Mouse (Mus musculus): ENCODE measurements around the gene Aqp12. TPM values are rescaled to one million over a fixed set of nuclear protein-coding genes. Genes with fewer than 3 reads are reported as not detected.
"Not testable (repeated sequence)": the region's sequence is repeated elsewhere in the genome, so short reads cannot be mapped to it uniquely, and the experiment has no call there.

The Aqp12 gene
- total RNA-seq (2015) (not detected in 2 replicates), total RNA-seq (2017) (not detected in 2 replicates)

DNA sequence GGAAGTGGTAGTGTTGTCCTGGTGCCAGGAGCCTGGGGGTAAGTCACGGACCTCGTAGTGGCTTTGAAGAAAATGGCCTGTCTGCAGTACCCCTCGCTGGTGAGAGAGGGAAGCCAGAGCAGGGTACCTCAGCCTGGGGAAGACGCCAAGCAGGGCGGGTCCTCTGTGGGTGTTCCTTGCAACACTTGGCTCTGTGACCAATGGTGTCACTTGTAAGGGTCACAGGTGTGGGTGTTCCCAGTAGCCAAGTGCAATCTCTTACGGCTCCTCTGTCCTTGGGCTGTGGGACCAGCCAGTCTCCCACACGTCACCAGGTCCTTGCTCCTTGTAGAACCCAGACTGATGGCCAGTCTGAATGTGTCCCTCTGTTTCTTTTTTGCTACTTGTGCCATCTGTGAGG, at the start of gene Aqp12:
Gene Aqp12, plus strand, starts transcription at position 274 of the 400 bp plus-strand sequence.
- ATAC-seq (ENCODE audit: poor library complexity, severe bottlenecking): no peak

DNA sequence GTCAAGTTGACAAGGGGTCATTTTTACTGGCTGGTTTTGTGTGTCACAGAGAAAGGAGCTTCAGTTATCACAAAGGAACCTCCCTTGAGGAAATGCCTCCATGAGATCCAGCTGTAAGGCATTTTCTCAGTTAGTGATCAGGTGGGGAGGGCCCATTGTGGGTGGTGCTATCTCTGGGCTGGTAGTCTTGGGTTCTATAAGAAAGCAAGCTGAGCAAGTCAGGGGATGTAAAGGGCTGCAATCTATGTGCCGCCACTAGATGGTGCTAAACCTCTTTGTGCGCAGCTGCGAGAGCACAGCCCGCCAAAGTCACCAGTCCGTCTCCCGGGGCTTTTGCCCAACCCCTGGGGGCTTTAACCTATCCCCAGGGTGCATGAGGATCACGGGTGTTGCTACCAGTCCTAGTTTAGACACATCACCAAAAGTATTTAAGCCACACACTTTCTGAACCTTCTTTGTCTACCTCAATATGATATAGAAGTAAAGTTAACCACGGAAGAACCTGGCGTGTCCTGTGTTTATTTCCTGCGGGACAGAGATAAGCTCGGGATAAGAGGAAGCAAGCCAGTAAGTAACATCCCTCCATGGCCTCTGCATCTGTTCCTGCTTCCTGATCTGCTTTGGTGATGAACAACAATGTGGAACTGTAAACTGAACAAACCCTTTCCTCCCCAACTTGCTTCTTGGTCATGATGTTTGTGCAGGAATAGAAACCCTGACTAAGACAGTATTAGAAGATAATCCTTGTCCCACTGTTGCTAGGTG, 49.4 kb upstream of the Aqp12 start:
- ATAC-seq (ENCODE audit: poor library complexity, severe bottlenecking): not testable (repeated sequence)

DNA sequence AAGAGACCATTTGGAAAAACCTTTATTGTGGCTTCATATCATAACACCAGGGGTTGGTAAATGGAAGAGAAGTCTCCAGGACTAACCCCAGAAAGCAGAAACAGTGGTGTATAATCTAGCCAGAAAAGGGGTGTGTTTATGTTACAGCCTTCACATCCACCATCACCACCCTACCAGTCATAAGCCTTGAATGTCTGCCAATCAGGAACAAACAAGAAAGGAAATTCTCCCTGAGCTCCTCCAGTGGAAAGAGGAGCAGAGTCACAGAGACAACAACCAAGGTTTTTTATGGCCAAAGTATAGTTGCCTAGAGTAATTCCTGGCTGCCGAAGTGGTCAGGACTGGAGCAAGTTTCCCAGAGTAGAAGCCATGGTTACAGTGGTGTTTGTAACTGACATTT, 47.1 kb upstream of the Aqp12 start:
- no peak for ATAC-seq (ENCODE audit: poor library complexity, severe bottlenecking)

DNA sequence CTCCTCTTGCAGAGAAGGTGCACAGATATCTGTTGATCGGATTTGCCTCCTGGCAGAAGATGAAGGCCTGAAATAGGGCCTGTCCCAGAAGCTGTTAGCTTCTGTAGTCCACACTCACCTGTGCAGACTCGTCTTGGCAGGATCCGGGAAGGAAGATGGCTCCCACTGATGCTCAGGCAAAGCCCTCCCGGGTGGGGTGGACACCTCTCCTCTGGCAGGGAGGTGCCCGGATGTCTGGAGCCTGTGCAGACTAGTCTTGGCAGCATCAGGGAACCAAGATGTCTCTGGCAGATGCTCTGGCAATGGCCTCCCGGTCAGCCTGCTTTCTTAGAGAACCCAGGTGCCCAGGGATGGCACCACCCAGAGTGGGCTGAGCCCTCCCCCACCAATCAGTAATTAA, 35.3 kb upstream of the Aqp12 start:
- not testable (repeated sequence) for ATAC-seq (ENCODE audit: poor library complexity, severe bottlenecking)

DNA sequence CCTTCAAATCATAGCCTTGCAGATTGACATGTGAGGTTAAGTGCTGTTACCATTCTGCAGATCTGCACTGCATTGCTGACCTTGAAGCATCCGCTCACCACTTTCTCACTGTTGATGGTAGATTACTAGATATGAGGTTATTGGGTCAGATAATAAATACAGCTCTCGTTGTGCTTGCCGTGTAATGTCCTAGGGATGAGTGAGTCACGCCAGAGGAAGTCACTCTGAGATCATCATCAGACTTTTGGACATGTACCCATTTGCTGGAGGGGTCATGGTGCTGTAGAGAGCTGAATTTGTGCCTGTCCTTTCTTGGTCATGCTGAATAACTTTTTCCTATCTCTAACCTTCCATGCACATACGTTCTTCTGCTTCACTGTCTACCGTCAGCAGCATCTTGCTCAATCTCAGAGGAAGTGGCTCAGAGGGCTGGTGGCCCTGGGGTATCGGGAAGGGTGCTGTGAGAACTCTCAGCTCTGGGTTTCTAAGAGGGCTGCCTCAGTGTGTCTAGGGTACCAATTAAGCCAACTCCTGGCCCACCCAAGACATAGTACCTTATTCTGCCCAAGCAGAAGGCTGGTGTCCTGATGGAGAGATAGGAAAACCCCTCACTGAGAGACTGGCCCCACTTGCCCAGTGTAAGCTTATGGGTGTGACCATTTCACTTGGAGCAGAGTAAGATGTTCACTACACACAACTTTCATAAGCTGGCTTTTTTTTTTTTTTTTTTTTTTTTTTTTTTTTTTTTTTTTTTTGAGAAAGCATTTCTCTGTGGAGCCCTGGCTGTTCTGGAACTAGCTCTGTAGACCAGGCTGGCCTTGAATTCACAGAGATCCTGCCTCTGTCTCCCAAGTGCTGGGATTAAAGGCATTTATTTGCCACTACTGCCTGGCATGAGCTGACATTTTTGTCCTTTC, 34.0 kb upstream of the Aqp12 start:
- ATAC-seq (ENCODE audit: poor library complexity, severe bottlenecking): peak; percentile 84

DNA sequence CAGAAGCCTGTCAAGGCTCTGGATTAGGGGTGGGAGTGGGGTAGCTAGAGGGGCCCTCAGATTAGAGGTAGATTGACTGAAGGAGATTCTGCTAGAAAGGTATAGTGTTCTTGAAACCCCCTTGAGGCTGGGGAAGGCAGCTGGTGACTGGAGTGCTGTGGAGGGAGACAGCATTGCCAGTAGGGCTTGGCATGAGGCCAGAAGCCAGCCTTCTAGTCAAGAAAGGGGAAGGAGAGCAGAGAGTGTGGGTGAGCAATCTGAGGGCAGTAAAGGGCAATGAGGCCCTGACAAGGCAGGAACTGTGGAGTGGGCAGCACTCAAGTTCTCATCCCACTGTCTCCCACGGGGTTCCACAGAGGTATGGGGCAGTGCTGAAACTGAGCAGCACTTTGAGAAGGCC, 33.3 kb upstream of the Aqp12 start:
- ATAC-seq (ENCODE audit: poor library complexity, severe bottlenecking): peak; percentile 81

DNA sequence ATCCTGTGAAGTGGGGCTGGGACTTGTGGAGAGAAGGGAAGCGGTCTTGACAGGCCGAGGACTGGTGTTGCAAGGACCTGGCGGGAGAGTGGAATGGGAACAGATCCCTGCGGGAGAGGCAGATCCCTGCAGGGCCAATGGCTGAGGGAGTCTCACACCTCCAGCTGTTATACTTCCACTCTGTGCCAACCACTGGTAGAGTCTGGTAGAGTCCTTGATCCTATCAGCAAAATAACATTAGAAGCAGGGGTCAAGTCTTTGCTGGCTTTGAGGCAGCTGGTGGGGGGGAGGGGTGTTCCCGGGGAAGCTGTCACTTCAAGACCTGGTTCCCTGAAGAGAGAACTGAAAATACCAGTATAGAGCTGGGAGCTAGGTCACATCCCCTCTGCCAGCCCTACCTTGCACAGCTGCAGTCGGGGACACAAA, 30.0 kb upstream of the Aqp12 start:
- ATAC-seq (ENCODE audit: poor library complexity, severe bottlenecking): no peak

DNA sequence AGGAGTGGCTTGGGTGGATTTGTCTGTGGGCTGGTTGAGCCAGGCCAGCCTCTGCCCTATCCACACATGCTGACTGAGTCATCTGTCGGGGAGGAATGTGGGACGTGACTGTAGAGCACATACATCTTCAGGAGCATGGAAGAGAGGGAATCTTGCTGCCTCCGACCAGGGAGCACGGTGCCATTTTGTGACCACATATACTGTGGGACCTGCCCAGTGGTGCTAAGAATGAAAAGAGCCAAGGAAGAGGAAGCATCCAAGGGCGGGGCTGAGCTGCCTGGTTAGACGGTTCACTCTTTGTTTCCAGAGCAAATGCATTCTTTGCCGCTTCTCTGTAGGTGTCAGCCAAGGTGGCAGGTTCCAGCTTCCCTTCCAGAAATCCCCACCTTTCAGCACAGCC, 27.5 kb upstream of the Aqp12 start:
- ATAC-seq (ENCODE audit: poor library complexity, severe bottlenecking): peak; percentile 63

DNA sequence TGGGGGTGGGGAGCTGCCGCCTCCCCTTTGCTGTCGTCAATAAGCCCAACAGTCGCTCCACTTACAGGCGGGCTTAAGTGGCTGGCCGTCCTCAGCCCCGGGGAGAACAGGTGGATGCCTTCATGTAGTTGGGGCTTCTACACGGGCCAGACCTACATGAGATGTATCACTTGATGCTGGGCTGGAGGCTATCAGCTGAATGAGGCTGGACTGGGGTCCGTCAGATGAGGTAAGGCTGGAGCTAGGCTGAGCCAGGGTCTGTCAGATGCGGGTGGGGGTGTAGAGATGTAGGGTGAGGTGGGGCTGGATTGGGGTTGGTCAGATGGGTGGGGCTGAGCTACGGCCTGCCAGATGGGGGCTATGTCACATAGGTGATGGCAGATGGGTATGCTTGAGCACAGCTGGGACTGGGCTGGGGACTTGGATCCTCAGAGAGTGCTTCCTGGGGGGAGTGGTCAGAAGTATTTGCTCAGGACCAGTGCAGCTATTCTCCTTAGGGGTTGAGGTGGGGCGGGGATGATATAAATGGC, 27.0 kb upstream of the Aqp12 start:
- no peak for ATAC-seq (ENCODE audit: poor library complexity, severe bottlenecking)

DNA sequence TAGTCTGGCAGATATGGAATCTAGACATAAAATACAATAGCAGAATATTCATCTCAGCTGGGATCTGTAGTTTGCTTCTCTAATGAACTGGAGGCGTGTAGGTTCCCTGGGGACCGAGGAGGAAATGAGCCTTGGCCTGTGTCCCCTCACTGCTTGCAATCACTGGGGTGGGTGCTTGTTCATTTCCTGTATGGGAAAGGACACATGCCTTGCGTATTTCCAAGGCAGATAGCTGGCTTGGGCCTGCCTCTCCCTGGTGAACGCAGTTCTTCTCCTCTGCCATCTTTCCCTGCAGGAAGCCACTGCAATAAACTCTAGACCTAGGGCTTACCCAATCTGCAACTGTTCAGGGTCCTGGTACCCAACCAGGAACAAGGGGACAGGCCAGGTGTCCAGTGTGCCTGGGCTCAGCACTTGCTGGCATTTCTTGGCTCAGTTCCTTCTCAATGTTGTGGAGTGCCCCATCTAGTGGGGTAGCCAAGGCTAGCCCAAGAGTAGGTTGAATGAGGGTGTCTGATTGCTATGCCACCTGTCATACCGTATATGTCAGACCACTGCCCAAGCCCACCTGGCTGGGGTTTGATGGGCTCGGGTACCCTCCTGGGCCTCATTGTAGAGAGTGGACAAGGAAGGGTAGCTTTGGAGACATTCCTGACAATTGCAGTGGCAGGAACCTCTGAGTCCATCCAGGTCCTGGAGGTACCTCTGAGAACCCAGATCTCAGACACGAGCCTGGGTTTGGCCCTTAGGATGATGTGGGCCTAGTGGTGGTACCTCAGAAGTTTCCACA, 24.9 kb upstream of the Aqp12 start:
- peak; percentile 37; the same call in 1 of the 2 replicates for ATAC-seq (ENCODE audit: poor library complexity, severe bottlenecking)

DNA sequence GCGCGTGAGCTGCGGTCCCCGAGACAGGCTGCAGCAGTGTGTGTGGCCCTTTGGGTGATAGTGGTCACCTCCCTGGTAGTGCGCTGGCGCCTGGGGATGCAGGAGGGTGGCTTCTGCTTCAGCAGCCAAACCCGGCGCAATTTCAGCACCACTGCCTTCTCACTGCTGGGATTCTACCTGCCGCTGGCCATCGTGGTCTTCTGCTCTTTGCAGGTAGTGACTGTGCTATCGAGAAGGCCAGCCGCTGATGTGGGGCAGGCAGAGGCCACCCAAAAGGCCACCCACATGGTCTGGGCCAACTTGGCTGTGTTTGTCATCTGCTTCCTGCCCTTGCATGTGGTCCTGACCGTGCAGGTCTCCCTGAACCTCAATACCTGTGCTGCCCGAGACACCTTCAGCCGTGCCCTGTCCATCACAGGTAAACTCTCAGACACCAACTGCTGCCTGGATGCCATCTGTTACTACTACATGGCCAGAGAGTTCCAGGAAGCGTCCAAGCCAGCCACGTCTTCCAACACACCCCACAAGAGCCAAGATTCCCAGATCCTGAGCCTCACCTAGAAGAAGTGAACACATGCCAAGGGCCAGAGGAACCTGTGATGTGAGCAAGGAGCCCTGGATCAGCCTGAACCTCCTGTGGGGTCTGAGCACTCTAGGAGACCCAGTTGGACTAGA, 23.1 kb upstream of the Aqp12 start:
- ATAC-seq (ENCODE audit: poor library complexity, severe bottlenecking): no peak

DNA sequence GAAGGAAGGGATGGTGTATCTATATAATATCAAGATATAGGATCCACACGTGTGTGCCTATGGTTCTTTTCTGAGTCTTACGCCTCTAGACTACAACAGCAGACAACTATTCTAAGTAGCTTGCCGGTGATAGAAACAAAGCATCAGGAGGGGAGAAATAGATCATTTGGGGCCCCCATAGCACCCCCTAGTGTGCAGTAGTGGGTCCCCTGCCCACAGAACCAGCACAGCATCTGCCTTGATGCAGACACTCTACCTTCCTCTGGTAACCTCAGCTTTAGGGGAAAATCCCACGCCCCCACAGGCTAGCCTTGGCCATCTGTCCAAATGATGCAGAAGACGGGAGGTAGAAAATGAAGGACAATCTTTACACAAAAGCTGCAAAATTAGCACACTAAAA, 21.1 kb upstream of the Aqp12 start:
- ATAC-seq (ENCODE audit: poor library complexity, severe bottlenecking): no peak

DNA sequence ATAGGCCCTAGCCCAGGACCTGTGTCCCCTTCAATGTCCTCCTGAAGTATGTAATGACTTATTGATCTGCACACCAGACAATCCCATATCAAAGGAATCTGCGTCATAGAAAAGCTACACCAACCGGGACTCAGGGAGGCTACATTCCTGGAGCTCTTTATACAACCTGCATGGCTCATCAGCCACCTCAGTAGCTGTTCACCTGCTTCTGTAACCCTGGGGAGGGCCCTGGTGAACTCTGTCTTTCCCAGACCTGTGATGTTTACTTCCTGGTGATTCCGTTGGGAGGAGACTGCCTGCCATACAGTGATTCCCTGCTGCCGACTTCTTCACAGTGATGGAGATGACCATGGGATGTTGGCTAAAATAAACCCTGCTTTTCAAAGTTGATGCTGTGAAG, 17.2 kb upstream of the Aqp12 start:
- ATAC-seq (ENCODE audit: poor library complexity, severe bottlenecking): no peak

DNA sequence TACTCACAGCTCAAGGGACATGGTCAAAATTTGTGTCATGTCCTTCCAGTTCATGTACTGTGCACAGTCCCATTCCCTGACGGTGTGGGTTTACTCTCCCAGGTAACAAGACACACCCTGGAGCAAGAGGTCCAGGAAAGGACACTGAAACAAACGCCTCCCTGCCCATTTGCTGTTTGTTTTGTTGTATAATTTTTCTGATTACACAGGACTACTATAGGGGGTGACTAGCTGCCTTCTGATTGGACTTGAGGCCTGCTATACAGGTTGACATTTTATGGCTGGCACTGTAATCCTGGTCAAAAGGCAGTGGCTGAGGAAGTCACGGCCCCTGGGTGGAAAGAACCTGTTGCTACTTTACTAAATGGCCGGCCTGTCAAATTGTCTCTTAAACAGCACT, 16.2 kb upstream of the Aqp12 start:
- ATAC-seq (ENCODE audit: poor library complexity, severe bottlenecking): no peak

DNA sequence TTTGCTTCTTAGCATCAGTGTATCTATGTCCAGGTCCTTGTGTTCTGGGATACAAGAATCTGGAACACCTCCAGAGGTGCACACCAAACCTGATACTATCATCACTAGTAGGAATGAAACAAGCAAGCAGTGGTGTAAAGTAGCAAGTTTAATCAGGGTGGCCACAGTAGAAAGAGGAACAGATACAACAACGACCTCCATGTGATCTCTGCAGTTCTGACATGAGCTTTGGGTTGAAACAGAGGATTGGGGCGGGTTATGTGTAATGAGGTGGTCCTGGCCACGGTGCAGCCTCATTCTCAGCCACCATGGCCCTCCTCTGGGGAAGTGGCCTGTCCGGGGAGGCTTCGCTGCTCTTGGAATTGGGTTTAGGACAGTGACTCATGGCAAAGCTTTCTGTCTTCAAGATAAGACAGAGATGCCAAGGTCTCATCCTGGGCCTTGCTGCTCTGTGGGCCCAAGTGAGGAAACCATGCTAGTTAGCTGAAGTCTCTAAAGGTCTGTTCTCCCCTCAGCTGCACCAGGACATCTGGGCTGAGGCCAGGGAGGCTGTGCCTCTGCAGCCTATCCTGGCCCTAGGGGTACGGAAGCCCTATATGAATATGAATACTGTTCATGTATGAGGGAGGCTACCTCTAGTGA, 13.8 kb upstream of the Aqp12 start:
- peak; percentile 80 for ATAC-seq (ENCODE audit: poor library complexity, severe bottlenecking)

DNA sequence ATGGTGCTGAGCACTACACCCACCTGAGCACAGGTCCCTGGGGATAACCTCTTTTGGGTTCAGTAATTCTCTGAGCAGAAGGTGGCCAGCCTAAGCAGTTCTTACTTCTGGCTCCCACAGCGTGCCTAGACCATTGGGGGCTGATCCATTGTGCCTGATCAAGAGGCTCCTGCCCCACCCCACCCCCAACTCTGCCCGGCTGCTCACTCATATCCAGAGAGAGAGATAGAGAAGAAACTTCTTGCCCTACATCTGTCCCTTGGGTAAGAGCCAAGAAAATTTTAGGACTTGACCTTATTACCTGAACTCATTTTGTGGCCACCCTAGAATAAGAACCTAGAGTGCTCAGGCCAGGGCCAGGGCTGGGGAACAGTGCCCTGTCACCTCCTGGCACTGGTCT, 13.3 kb upstream of the Aqp12 start:
- ATAC-seq (ENCODE audit: poor library complexity, severe bottlenecking): no peak

DNA sequence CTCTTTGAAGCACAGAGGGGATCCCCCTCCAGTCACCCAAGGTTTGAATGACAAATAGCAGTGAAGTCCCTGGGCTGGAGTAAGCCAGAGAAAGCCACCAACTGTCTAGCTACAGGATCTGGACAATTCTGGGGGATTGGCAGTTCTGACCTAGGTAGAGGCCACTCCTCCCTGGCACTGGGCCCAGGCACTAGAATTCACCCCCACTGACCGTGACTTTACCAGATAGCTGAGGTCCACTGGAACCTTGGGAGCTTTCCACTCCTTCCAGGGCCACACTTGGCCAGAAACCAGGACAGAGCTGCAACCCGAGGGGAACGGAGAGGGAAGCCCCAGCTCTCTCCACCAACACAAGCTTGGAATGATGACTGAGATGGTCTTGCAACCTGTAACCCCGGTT, 3.1 kb downstream of the Aqp12 start:
- ATAC-seq (ENCODE audit: poor library complexity, severe bottlenecking): no peak

DNA sequence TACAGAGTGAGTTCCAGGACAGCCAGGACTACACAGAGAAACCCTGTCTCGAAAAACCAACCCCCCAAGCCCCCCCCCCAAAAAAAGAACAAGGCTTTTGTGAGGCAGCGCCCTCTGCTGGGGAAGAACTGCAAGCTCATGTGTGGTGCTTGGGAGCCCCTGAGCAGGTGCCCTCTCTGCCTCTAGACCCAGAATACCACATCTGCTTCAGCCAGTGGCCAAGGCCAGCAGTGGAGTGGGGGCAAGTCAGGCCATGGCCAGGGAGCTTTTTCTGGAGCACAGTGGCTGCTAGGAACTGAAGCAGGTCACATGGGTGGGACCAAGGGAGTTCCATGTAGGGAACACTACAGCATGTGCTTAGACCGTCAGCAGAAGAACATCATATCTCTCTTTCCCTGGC, 4.6 kb downstream of the Aqp12 start:
- no peak for ATAC-seq (ENCODE audit: poor library complexity, severe bottlenecking)

DNA sequence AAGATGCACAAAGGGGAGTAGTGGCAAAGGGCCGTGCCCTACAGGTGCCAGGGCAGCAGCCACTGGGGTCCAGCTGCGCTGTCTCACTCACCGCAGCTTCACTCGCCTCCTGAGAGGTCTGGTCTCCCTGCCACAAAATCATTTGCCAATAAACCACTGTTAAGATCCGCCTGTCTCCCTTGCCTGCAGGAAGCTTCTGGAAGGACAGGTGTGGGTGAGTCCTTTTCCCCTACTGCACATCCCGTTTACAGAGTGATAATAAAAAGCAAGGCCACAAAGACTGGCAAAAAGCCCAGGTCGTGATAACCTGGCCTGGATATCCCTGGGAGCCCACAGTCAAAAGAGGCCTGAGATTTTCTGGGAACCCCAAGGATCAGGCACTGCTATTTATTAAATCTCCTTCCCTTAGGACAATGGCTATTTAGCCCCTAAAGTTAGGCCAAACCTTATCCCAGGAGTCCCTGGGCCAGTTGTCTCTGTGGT, 6.0 kb downstream of the Aqp12 start:
- ATAC-seq (ENCODE audit: poor library complexity, severe bottlenecking): no peak

DNA sequence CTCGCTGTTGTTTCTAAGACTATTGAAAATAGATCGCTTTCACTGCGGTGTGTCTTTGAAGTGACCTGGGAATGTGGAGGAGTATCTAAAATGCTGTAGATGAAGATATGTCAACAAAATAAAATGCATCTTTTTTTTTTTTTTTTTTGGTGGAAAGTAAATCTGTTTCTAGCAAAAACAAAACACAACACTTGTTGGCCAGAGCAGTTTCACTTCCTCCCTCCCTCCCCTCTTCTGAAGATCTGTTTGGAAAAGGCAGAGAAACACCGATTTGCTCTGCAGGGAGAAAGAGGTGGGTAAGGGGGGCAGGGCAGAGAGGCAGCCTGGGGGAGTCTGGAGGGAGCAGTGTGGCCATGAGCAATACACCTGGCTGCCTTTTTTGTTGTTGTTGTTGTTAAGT, 7.2 kb downstream of the Aqp12 start:
- ATAC-seq (ENCODE audit: poor library complexity, severe bottlenecking): no peak
